Mouse (Mus musculus) midbrain, embryonic 14.5 days (tissue): ENCODE measurements around the gene Dscam. TPM values are rescaled to one million over a fixed set of nuclear protein-coding genes. Genes with fewer than 3 reads are reported as not detected.

Experiments used
- ATAC-seq: fragments of 200-750 bp; cut with Nextera tagmentation; 2 replicates; pipeline ENCODE4 v1.8.0; 2017; ENCODE audit warnings: moderate number of reproducible peaks, moderate library complexity; ENCODE audit not compliant: low FRiP score, low TSS enrichment
- DNase-seq: peaks from one replicate; pipeline ENCODE4 v3.0.0-alpha.2; 2015
- H3K27ac ChIP-seq: fragments of 300-500 bp; sonication (generic); replicated peaks from 2 replicates; pipeline ENCODE4 v1.5.1; 2014; ENCODE audit warnings: mild to moderate bottlenecking, low read depth, low read length, moderate library complexity
- H3K27me3 ChIP-seq: fragments of 300-500 bp; sonication (generic); 2 replicates; pipeline ENCODE4 v1.6.1; 2014; ENCODE audit warnings: low read length, control low read depth, mixed read lengths; ENCODE audit not compliant: control insufficient read depth, insufficient read depth
- H3K36me3 ChIP-seq: fragments of 300-500 bp; sonication (generic); 2 replicates; pipeline ENCODE4 v1.6.1; 2014; ENCODE audit warnings: low read length, control low read depth; ENCODE audit not compliant: control insufficient read depth, insufficient read depth
- H3K4me1 ChIP-seq: fragments of 300-500 bp; sonication (generic); 2 replicates; pipeline ENCODE4 v1.6.1; 2014; ENCODE audit warnings: mild to moderate bottlenecking, antibody characterized with exemption, low read length, control low read depth; ENCODE audit not compliant: control insufficient read depth, insufficient read depth
- H3K4me2 ChIP-seq: fragments of 300-500 bp; sonication (generic); 2 replicates; pipeline ENCODE4 v1.6.1; 2014; ENCODE audit warnings: mild to moderate bottlenecking, low read length, moderate library complexity
- H3K4me3 ChIP-seq: fragments of 300-500 bp; sonication (generic); replicated peaks from 2 replicates; pipeline ENCODE4 v1.5.1; 2014; ENCODE audit warnings: low read depth, low read length
- H3K9ac ChIP-seq: fragments of 300-500 bp; sonication (generic); replicated peaks from 2 replicates; pipeline ENCODE4 v1.6.1; 2014; ENCODE audit warnings: mild to moderate bottlenecking, low read length, moderate library complexity
- H3K9me3 ChIP-seq: fragments of 300-500 bp; sonication (generic); 2 replicates; pipeline ENCODE4 v1.6.1; 2016; ENCODE audit warnings: low read length, control low read depth, mixed read lengths; ENCODE audit not compliant: control insufficient read depth
- WGBS: fragments of 180-500 bp; shearing (Covaris S2); extraction: QIAGEN DNeasy Blood & Tissue Kit; methylation state at CpG from one replicate; pipeline ENCODE4 v1.1.7; 2014; 5-methylcytosine and 5-hydroxymethylcytosine counted together
- polyA plus RNA-seq: library from polyadenylated mRNA; unstranded; fragments of >200 nt; fragmentation: Nextera tagmentation; extraction: Ambion mirVana; gene quantifications from 2 replicates; pipeline ENCODE4 v1.2.1, GENCODE M21; 2014

Gene Dscam
- polyA plus RNA-seq: 24.4 and 24.7 TPM in 2 replicates

DNA sequence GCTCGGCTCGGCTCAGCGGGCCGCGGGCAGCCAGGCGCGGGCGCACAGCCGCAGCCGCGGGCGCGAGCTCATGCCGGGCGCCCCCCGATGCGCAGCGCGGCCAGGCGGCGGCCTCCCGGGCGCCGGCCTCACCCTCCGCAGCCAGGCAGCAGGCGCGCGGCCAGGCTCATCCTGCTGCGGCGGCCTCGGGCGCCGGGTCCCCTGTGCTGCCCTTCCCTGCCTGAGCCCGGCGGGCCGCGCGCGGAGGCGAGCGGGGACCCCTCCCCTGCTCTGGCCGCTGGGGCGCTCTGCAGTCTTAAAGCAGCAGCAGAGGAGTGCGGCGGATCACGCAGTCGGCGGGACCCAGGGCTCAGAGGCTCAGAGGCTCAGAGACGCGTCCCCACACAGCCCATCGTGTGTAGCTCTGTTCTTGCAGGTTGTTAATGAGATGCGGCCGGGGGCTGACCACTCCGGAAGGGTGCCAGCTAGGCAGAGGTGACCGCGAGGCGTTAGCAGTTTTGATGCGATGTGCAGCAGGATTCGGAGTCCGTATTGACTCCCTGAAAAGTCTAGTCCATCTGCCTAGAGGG, at the start of gene Dscam:
Gene Dscam, minus strand, starts transcription at position 240 of the 569 bp plus-strand sequence.
- Histone ChIP-seq H3K4me2 (peak within 1 kb of the TSS; percentile 95), H3K27ac (peak within 1 kb of the TSS; percentile 99), H3K4me3 (peak within 1 kb of the TSS; percentile 67), H3K9me3 (no peaks in the 10 kb centered on the region), H3K27me3 (no peaks in the 10 kb centered on the region), H3K4me1 (peaks cover 29% of the 10 kb centered on the region), H3K36me3 (no peaks in the 10 kb centered on the region), H3K9ac (peak within 1 kb of the TSS; percentile 97)
- DNase-seq (peak; percentile 83), ATAC-seq (peak; percentile 70)
- 0% methylated on average over 57 of the region's 60 CpGs for WGBS

DNA sequence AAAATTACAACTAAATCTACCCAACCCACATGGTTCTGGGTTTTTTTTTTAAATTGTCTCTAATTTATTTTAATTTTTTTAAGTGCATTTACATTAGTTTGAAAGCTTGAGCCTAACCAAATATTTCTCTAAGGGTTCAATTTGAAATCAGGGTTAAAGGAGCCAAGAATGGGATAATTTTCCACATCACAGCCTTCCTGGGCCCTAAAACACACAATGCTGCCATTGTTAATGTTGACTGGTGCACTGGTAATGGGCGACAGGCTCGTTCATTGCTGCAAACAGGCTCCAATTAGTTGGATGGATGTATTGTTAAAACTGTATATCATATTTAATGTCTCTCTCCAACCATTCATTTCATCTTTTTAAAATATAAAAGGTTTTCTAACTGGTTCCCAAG, 48.8 kb upstream of the Dscam start:
- DNase-seq: no peak
- no peaks in the 10 kb centered on the region for H3K27me3 ChIP-seq
- no peaks in the 10 kb centered on the region for H3K36me3 ChIP-seq
- no peak overlapping the region for H3K9ac ChIP-seq
- H3K4me2 ChIP-seq: no peak overlapping the region
- H3K9me3 ChIP-seq: peaks cover 5% of the 10 kb centered on the region; the same call in 1 of the 2 replicates
- no peak for ATAC-seq
- H3K4me3 ChIP-seq: no peak overlapping the region
- no peak overlapping the region for H3K27ac ChIP-seq
- 77% methylated on average over 2 of the region's 2 CpGs for WGBS
- no peaks in the 10 kb centered on the region for H3K4me1 ChIP-seq

DNA sequence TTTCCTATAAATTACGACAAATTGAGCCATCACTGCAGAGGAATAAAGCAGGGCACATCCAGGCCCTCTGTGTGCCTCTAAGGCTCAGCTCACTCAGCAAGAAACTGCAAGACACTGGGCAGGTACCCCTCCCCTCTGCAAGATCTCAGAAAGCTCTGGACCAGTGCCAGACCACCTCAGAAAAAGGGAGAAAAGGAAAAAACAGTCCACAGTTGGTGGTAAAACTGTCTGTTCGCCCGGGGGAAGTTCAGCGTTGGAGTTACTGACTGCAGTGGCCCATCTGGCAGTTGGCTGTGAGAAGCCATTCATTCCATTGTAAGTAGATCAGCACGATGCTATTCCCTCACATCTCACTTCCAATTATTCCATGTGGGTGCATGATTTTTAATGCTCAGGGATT, 39.4 kb upstream of the Dscam start:
- Histone ChIP-seq H3K4me1 (no peaks in the 10 kb centered on the region), H3K9ac (no peak overlapping the region), H3K4me3 (no peak overlapping the region), H3K27ac (no peak overlapping the region), H3K27me3 (no peaks in the 10 kb centered on the region), H3K9me3 (peaks cover 4% of the 10 kb centered on the region; the same call in 1 of the 2 replicates), H3K4me2 (no peak overlapping the region), H3K36me3 (no peaks in the 10 kb centered on the region)
- no peak for ATAC-seq
- WGBS: 52% methylated on average over 5 of the region's 5 CpGs
- DNase-seq: peak; percentile 60

DNA sequence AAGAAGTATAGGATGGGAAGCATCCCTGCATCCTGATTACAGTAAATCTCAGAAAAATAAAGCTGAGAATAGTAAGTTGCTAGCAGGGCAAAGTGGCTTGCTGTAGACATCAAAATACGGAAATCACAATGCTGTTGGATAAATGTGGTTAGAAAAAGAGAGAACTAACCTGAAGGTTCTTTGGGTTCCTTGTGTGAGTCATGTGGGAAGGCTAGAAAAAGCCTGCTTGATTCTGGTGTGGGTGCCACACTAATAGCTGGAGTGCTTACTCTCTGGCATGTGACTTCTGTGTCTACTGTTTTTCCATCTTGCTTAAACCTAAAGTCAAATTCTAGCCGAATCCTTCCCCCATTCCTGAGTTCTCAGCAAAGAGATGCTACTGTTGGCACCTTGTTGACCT, 37.7 kb upstream of the Dscam start:
- H3K27ac ChIP-seq: no peak overlapping the region
- no peaks in the 10 kb centered on the region for H3K4me1 ChIP-seq
- no peak overlapping the region for H3K4me3 ChIP-seq
- no peaks in the 10 kb centered on the region for H3K27me3 ChIP-seq
- no peaks in the 10 kb centered on the region for H3K36me3 ChIP-seq
- no peak for ATAC-seq
- DNase-seq: no peak
- no peak overlapping the region for H3K4me2 ChIP-seq
- WGBS: 89% methylated on average over 2 of the region's 2 CpGs
- no peaks in the 10 kb centered on the region for H3K9me3 ChIP-seq
- no peak overlapping the region for H3K9ac ChIP-seq

DNA sequence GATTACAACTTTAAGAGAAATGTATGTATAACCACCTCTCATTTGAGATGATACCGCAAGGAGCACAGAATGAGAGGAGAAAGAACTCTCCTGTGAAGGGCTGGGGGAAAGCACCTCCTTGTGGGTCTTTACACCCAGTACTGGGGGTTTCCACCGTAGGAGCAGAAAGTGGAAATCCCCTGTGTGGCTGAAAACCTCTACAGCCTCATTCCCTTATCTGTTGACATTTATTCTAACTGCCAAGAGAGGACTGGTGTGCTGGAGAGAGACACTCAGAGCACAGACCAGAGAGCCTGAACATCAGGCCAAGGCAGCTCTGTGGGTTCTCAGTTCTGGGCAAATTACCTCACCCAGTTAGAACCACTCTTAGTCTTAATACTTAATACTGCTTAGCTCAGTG, 33.5 kb upstream of the Dscam start:
- WGBS: 91% methylated on average over 2 of the region's 2 CpGs

DNA sequence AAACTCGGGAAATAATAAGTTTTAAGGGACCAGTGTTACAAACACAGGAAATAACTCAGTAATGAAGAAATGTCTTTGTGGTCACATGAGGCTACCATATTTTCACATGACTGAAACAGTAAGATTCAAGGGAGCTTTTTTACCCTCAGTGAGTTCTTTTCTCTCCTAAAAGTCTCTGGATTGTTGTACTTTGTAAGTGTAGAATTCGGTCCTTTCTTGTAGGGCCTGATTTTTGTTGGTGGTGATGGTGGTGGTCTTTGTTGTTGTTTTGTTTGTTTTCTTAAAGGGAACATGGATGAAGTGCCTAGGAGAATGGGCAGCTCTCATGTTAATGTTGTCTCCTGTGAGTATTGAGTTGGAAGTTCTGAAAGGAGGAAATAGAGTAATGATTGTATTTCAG, 33.0 kb upstream of the Dscam start:
- Histone ChIP-seq H3K27me3 (no peaks in the 10 kb centered on the region), H3K36me3 (no peaks in the 10 kb centered on the region), H3K9ac (no peak overlapping the region), H3K9me3 (no peaks in the 10 kb centered on the region), H3K4me3 (no peak overlapping the region), H3K4me2 (no peak overlapping the region), H3K27ac (no peak overlapping the region), H3K4me1 (no peaks in the 10 kb centered on the region)
- DNase-seq (no peak), ATAC-seq (no peak)
- WGBS: 89% methylated on average over 2 of the region's 2 CpGs

More for the DNA sequence above, 33.5 kb upstream of the Dscam start:
- DNase-seq (no peak), ATAC-seq (no peak)
- Histone ChIP-seq H3K4me1 (no peaks in the 10 kb centered on the region), H3K27me3 (no peaks in the 10 kb centered on the region), H3K9ac (no peak overlapping the region), H3K4me2 (no peak overlapping the region), H3K9me3 (no peaks in the 10 kb centered on the region), H3K4me3 (no peak overlapping the region), H3K36me3 (no peaks in the 10 kb centered on the region), H3K27ac (no peak overlapping the region)

- Histone ChIP-seq H3K4me3 (no peak overlapping the region), H3K27me3 (no peaks in the 10 kb centered on the region), H3K36me3 (no peaks in the 10 kb centered on the region), H3K4me2 (no peak overlapping the region), H3K4me1 (0 out of 2 replicates have a peak, but pooled peaks cover 3% of the 10 kb centered on the region), H3K9me3 (no peaks in the 10 kb centered on the region), H3K27ac (no peak overlapping the region), H3K9ac (no peak overlapping the region)
- no peak for DNase-seq
- no peak for ATAC-seq
- 76% methylated on average over 2 of the region's 2 CpGs for WGBS
Measured at GRCm38 (mm10) chr16:97194630-97195029, 24.1 kb upstream of the Dscam start.

GRCm38 (mm10) chr16:97194179-97194578, 23.6 kb upstream of the Dscam start:
- H3K27ac ChIP-seq: no peak overlapping the region
- no peak overlapping the region for H3K4me2 ChIP-seq
- no peak for ATAC-seq
- 0 out of 2 replicates have a peak, but pooled peaks cover 3% of the 10 kb centered on the region for H3K4me1 ChIP-seq
- no peaks in the 10 kb centered on the region for H3K36me3 ChIP-seq
- no peaks in the 10 kb centered on the region for H3K9me3 ChIP-seq
- H3K4me3 ChIP-seq: no peak overlapping the region
- H3K27me3 ChIP-seq: no peaks in the 10 kb centered on the region
- no peak overlapping the region for H3K9ac ChIP-seq
- DNase-seq: no peak
- 98% methylated on average over 1 of the region's 1 CpGs for WGBS

- H3K9me3 ChIP-seq: no peaks in the 10 kb centered on the region
- WGBS: 49% methylated on average over 4 of the region's 4 CpGs
- DNase-seq: peak; percentile 36
Measured at GRCm38 (mm10) chr16:97192296-97192695, 21.7 kb upstream of the Dscam start.

More at GRCm38 (mm10) chr16:97192296-97192695, 21.7 kb upstream of the Dscam start:
- 0 out of 2 replicates have a peak, but pooled peaks cover 3% of the 10 kb centered on the region for H3K4me1 ChIP-seq
- 0 out of 2 replicates have a peak overlapping the region, but pooled peaks have one; percentile 8 for H3K27ac ChIP-seq
- H3K9ac ChIP-seq: no peak overlapping the region
- no peak overlapping the region for H3K4me2 ChIP-seq
- no peak overlapping the region for H3K4me3 ChIP-seq
- H3K27me3 ChIP-seq: no peaks in the 10 kb centered on the region
- no peak for ATAC-seq
- no peaks in the 10 kb centered on the region for H3K36me3 ChIP-seq
